Mouse (Mus musculus) right cerebral cortex, postnatal 14 days (tissue): ENCODE data around the gene Adat3.
"Not testable (repeated sequence)": the region's sequence is repeated elsewhere in the genome, so short reads cannot be mapped to it uniquely, and the experiment has no call there.

Source experiments
- DNase-seq: peaks from one replicate; pipeline ENCODE4 v3.0.0; 2022

The Adat3 gene

DNA sequence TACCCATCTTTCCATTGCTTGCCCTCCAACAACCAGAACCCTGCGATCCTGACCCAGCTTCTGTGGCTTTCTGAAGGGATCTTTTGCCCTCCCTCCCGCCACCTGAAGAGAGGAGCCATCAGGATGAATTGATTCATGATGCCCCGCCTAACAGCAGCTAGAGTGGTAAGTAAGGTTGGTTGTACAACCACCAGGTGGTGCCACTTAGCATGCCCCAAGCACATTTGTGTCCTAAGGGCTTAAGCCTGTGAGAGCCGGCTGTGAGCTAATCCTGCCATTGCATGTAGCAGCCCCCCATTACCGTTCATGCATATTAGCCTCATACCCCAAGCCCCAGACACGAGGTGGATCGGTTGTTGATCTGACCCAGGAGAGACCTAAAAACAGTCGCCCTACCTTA is 23.8 kb upstream of the Adat3 start:
- DNase-seq, result peak; percentile 58

DNA sequence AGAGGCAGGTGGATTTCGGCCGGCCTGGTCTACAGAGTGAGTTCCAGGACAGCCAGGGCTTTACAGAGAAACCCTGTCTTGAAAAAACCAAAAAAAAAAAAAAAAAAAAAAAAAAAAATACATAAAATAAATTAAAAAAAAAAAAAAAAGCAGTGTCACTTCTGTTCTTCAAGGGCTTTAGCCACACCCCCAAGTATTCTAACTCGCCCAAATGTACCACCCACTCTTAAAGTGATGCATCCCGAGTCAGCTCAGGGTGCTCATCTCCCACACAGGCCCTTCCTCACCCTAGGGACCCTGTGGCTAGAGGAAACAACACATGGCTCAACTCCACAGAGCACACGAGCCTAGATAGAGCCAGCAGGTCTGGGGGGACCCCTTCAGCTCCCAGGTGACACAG is 19.6 kb upstream of the Adat3 start:
- DNase-seq, result no peak

- no peak for DNase-seq
These were observed 18.6 kb upstream of the Adat3 start for GRCm38 (mm10) chr10:80584045-80584488.

GRCm38 (mm10) chr10:80584642-80585552 is 17.8 kb upstream of the Adat3 start:
- no peak for DNase-seq

DNA sequence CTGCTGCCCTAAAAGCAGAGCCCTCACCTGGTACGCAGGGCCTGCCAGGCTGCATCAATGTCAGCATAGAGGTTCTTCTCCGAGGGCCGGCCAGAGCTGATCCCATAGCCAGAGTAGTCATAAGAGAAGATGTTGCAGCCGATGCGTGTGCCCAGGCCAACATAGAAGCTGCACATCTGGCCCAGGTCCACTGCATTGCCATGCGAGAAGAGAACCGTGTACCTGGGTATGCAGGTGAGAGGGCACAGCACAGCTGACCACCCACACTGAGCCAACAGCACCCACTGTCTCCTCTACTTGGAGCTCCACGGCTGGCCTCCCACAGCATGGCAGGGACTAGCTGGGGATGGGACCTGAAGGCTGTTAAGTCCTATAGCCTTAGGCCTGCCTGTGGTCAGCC is 17.1 kb upstream of the Adat3 start:
- no peak for DNase-seq

DNA sequence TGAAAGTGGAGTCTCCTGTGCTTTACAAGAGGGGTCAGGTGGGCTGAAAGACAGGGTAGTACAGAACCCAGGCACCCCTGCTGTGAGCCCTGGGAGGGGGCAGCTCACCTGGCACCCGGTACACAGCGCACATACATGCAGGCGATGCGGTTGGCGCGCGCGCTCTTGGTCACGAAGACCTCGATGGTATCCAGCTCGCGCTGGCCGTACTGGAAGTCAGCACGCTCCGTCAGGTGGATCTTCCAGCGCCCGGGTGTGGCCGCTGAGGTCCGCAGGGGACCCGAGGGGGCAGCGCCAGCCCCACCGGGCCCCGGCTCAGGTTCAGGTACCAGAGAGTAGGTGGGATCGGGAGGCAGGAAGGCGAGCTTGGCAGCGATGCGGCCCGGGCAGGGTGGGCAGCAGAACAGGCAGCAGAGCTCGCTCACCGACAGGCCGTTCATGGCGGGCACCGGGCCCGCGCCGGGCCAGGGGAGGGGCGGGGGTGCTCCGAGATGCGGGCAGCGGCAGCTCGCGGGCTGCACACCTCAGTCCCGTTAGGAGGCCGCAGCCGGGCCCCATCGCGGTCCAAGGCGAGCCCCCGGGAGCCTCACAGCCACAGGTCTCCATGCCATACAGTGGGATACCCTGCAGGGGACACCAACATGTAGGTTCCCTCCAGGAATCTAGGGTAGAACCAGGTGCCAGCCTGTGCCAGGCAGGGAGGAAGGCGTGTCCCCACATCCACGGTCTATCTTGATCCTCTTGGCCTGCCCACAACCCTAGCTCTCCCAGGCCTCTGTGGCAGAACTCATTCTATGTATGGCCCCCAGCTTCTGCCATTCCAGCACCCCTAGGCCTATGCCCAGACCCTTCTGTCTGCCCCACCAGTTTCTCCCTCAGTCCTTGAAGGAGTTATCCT is 16.0 kb upstream of the Adat3 start:
- no peak for DNase-seq

- DNase-seq, result no peak
These were observed 15.4 kb upstream of the Adat3 start for GRCm38 (mm10) chr10:80587305-80587657.

- DNase-seq, result no peak
These were observed 13.4 kb upstream of the Adat3 start for GRCm38 (mm10) chr10:80589127-80589878.

DNA sequence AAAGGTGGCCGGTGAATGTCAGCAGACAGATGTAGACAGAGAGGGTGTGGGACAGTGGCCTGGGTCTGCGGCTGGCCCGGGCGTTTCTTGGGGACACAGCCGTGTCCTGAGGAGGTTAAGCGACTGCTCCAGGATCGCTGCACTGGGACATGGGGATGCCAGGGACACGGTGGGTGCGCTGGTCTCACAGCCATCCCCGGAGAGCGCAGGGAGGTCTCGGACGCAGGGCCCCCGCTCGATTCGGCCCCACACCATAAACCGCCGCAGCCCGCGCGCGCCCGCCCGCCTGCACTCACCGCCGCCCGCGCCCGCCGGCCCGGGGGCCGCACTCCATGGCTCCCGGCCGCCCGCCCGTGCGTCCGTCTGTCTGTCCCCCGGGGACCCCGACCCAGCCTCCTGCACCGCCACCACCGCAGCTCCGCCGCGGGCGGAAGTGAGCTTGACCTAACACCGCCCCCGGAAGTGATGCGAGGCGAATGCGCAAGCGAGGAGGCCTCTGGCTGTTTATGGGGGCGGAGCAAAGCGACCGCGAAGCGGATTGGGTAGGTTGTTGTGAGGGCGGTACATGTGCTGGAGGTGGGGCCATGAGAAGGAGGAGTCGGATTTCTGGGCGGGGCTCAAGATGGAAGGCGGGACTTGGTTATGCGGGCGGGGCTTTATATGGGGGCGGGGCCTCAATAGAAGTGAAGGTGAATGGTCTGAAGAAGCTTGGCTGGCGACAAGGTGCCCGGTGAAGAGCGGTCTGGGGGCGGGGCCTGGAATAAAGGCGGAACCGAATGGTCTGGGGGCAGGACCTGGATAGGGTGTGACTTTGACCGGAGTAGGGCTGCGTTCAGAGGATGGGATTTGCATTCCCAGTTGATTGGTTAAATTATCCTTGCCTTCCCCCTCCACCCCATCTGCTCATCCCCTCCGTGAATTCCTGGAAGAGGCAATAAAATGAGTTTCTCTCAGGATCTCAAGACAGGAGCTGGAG is 12.5 kb upstream of the Adat3 start, which contains the start of gene Abhd17a:
Gene Abhd17a, minus strand, starts transcription at position 463 of the 976 bp plus-strand sequence.
- DNase-seq, result peak; percentile 93

DNA sequence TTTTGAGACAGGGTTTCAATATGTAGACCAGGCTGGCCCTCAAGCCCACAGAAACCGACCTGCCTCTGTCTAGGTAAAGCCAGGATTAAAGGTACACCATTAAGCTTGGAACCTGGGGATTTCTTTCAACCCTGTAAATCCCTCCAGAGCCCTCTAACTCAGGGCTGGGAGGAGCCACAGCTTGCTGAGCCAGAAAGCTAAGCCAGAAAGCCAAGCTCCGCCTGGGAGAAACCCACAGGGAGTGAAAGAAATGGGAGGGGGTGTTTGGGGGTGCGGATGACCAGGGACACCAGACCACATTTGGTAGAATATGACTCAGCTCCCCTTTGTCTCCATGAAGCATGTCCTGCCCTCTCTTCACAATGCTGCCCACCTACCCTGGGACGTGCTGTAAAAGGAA is 6.4 kb upstream of the Adat3 start:
- DNase-seq, result no peak

DNA sequence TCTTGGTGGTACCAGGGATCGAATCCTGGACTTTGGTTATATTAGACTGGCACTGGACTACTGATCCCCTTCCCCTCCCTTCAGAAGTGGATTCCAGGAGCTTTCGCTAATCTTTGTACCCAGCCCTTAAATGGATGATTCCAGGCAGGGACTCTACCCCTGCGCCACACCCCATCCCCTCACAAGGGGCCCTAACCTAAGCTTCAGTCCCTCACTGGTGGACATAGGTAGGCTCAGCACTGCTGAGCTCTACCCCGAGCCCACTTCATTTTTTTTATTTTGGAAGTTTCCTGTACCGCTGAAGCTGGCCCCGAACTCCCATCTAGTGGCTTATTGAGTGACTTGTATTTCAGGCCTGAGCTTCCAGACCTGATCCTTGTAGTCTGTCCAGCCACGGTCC is 684 bp downstream of the Adat3 start:
- no peak for DNase-seq

DNA sequence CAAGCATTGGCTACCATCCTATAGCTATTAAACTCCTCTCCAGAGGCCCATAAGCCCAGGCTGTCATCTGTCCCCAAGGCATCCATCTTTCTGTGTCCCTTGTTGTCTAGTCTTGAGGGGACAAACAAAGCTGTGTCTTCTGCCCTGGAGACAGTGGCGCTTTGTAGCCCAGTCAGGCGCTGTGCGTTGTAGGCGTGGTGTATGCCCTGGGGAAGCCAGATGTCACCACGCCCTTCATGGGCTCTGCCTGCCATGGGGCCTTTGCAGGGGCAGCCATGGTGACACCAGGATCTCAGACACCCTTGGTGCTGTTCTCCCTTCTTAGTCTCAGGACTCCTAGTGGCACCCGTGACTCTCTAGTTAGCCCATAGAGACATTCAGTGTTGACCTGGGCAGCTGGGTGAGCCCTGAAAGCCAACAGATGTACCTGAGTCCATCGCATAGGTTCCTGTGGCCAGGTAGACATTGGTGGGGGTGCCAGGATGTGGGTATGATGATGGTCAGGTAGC is 1.4 kb downstream of the Adat3 start:
- no peak for DNase-seq

- no peak for DNase-seq
These were observed 2.3 kb downstream of the Adat3 start for GRCm38 (mm10) chr10:80604988-80605387.

GRCm38 (mm10) chr10:80605721-80606120 is 3.0 kb downstream of the Adat3 start, which contains the start of gene Gm49322:
Gene Gm49322, plus strand, starts transcription at chr10:80606021.
- not testable (repeated sequence) for DNase-seq

GRCm38 (mm10) chr10:80606306-80606705 is 3.6 kb downstream of the Adat3 start:
- no peak for DNase-seq

DNA sequence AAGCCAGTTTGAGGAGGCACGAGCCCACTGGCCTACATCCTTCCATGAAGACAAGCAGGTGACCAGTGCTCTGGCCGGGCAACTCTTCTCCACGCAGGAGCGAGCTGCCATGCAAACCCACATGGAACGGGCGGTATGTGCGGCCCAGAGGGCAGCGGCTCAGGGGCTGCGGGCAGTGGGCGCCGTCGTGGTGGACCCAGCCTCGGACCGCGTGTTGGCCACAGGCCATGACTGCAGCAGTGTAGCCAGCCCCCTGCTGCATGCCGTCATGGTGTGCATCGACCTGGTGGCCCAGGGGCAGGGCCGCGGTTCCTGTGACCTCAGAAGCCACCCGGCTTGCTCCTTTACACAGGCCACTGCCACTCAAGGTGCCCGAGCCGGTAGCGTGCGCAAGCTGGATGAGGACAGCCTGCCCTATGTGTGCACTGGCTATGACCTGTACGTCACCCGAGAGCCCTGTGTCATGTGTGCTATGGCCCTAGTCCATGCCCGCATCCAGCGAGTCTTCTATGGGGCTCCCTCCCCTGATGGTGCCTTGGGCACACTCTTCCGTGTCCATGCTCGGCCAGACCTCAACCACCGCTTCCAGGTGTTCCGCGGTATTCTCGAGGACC is 4.2 kb downstream of the Adat3 start:
- no peak for DNase-seq

- no peak for DNase-seq
These were observed 5.8 kb downstream of the Adat3 start for GRCm38 (mm10) chr10:80608435-80608834.

- DNase-seq, result no peak
These were observed 6.7 kb downstream of the Adat3 start for GRCm38 (mm10) chr10:80609269-80609924.

- no peak for DNase-seq
These were observed 7.6 kb downstream of the Adat3 start for GRCm38 (mm10) chr10:80610116-80610785.

DNA sequence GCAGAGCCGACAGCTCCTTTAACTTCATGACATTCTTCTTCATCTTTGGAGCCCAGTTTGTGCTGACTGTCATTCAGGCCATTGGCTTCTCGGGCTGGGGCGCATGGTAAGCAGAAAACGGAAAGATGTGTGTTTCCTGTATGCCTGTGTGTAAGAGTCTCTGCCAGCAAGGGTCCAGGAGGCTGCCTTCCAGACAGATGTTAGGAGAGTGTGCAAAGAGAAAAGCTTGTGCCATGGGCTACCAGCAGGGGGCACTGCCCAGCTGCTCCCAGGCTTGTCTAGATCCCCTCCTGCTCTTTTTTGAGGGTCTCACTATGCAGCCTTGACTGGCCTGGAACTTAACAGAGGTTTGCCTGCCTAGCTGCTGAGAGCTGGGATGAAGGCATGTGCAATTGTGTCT is 8.3 kb downstream of the Adat3 start:
- DNase-seq, result peak; percentile 47
